Mouse (Mus musculus) intestine, postnatal 0 days (tissue): ENCODE results near the gene Hmox2. TPM values are rescaled to one million over a fixed set of nuclear protein-coding genes. Genes with fewer than 3 reads are reported as not detected.
A peak's percentile ranks its signal among the peaks of the same experiment; 100 is the strongest.

Experiments used
- ATAC-seq: fragments of 200-750 bp; cut with Nextera tagmentation; 2 replicates; pipeline ENCODE4 v1.8.0; 2017; ENCODE audit warnings: mild to moderate bottlenecking, moderate TSS enrichment, moderate library complexity
- H3K27ac ChIP-seq: fragments of 300-500 bp; sonication (generic); 2 replicates; pipeline ENCODE4 v1.5.1; 2014; ENCODE audit warnings: mild to moderate bottlenecking, low read depth, low read length, moderate library complexity
- H3K27me3 ChIP-seq: fragments of 300-500 bp; sonication (generic); replicated peaks from 2 replicates; pipeline ENCODE4 v1.6.1; 2014; ENCODE audit warnings: low read length, mixed read lengths; ENCODE audit not compliant: control insufficient read depth, insufficient read depth
- H3K36me3 ChIP-seq: fragments of 300-500 bp; sonication (generic); 2 replicates; pipeline ENCODE4 v1.6.1; 2014; ENCODE audit warnings: mild to moderate bottlenecking, moderate library complexity; ENCODE audit not compliant: control insufficient read depth, insufficient read depth
- H3K4me1 ChIP-seq: fragments of 300-500 bp; sonication (generic); replicated peaks from 2 replicates; pipeline ENCODE4 v1.6.1; 2014; ENCODE audit warnings: antibody characterized with exemption, low read length, mixed read lengths; ENCODE audit not compliant: control insufficient read depth, insufficient read depth
- H3K4me2 ChIP-seq: fragments of 300-500 bp; sonication (generic); replicated peaks from 2 replicates; pipeline ENCODE4 v1.6.1; 2014; ENCODE audit warnings: low read depth, mild to moderate bottlenecking, moderate library complexity
- H3K4me3 ChIP-seq: fragments of 300-500 bp; sonication (generic); 2 replicates; pipeline ENCODE4 v1.5.1; 2014; ENCODE audit warnings: low read depth, low read length
- H3K9ac ChIP-seq: fragments of 300-500 bp; sonication (generic); 2 replicates; pipeline ENCODE4 v1.6.1; 2014; ENCODE audit warnings: mild to moderate bottlenecking, low read depth, low read length
- H3K9me3 ChIP-seq: fragments of 300-500 bp; sonication (generic); 2 replicates; pipeline ENCODE4 v1.6.1; 2016; ENCODE audit warnings: mixed run types; ENCODE audit not compliant: control insufficient read depth
- CTCF ChIP-seq: sonication (generic); IDR thresholded peaks from 2 replicates; pipeline ENCODE4 v1.5.1; 2016; ENCODE audit warnings: low read depth, mild to moderate bottlenecking, control low read depth, antibody characterized with exemption, moderate library complexity
- WGBS: fragments of 180-500 bp; shearing (Covaris S2); extraction: QIAGEN DNeasy Blood & Tissue Kit; methylation state at CpG from one replicate; pipeline ENCODE4 v1.1.7; 2014; 5-methylcytosine and 5-hydroxymethylcytosine counted together
- polyA plus RNA-seq: library from polyadenylated mRNA; unstranded; fragments of >200 nt; fragmentation: Nextera tagmentation; extraction: Ambion mirVana; gene quantifications from 2 replicates; pipeline ENCODE4 v1.2.1, GENCODE M21; 2015

Gene Hmox2
- polyA plus RNA-seq, 1 experiment from 2014 or later, result 64.3 TPM

DNA sequence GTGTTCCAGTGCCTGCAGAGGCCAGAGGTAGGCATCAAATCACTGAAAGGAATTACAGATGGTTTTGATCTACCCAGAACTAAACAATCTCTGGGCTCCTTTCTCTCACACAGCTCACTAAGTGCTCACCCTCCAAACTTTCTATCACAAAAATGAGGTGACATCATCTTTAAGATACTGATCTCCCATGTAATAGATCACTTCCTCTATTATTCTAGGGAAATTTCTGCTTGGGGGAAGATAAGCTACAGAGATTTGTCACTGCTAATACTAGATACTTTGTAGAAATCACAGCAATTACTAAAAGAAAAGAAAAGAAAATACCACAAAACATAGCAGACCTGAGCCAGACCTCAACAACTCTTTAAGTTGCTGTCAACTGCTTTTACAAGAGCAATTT, 56.4 kb downstream of the Hmox2 start:
- Histone ChIP-seq H3K4me3 (no peak overlapping the region), H3K4me2 (no peak overlapping the region), H3K27ac (no peak overlapping the region), H3K36me3 (peaks cover 11% of the 10 kb centered on the region; the same call in 1 of the 2 replicates), H3K4me1 (peaks cover 20% of the 10 kb centered on the region), H3K9me3 (no peaks in the 10 kb centered on the region), H3K9ac (no peak overlapping the region), H3K27me3 (no peaks in the 10 kb centered on the region)
- no peak for TF ChIP-seq CTCF
- ATAC-seq, result no peak

- Histone ChIP-seq H3K9ac (no peak overlapping the region), H3K27me3 (no peaks in the 10 kb centered on the region), H3K4me2 (no peak overlapping the region), H3K4me1 (peaks cover 23% of the 10 kb centered on the region), H3K36me3 (peaks cover 8% of the 10 kb centered on the region; the same call in 1 of the 2 replicates), H3K9me3 (no peaks in the 10 kb centered on the region), H3K27ac (no peak overlapping the region), H3K4me3 (no peak overlapping the region)
- WGBS, result 35% methylated on average over 4 of the region's 4 CpGs
- TF ChIP-seq CTCF, result no peak
- no peak for ATAC-seq
Measured at GRCm38 (mm10) chr16:4785706-4786105, 59.5 kb downstream of the Hmox2 start.

GRCm38 (mm10) chr16:4788176-4788575, 62.0 kb downstream of the Hmox2 start:
- Histone ChIP-seq H3K36me3 (peaks cover 4% of the 10 kb centered on the region; the same call in 1 of the 2 replicates), H3K9me3 (no peaks in the 10 kb centered on the region), H3K4me1 (peaks cover 19% of the 10 kb centered on the region; the same call in 1 of the 2 replicates), H3K4me2 (peak overlapping the region; percentile 83), H3K27me3 (no peaks in the 10 kb centered on the region), H3K9ac (no peak overlapping the region), H3K27ac (peak overlapping the region; percentile 54), H3K4me3 (no peak overlapping the region)
- ATAC-seq, result no peak
- no peak for TF ChIP-seq CTCF

- peak; percentile 18 for ATAC-seq
- Histone ChIP-seq H3K36me3 (no peaks in the 10 kb centered on the region), H3K27me3 (no peaks in the 10 kb centered on the region), H3K4me3 (peak overlapping the region; percentile 89), H3K4me2 (peak overlapping the region; percentile 83), H3K4me1 (peaks cover 19% of the 10 kb centered on the region; the same call in 1 of the 2 replicates), H3K9ac (peak overlapping the region; percentile 76), H3K27ac (peak overlapping the region; percentile 93), H3K9me3 (no peaks in the 10 kb centered on the region)
- under 1% methylated on average over 29 of the region's 29 CpGs for WGBS
- TF ChIP-seq CTCF, result no peak
Measured at GRCm38 (mm10) chr16:4789311-4789768, 63.2 kb downstream of the Hmox2 start.

DNA sequence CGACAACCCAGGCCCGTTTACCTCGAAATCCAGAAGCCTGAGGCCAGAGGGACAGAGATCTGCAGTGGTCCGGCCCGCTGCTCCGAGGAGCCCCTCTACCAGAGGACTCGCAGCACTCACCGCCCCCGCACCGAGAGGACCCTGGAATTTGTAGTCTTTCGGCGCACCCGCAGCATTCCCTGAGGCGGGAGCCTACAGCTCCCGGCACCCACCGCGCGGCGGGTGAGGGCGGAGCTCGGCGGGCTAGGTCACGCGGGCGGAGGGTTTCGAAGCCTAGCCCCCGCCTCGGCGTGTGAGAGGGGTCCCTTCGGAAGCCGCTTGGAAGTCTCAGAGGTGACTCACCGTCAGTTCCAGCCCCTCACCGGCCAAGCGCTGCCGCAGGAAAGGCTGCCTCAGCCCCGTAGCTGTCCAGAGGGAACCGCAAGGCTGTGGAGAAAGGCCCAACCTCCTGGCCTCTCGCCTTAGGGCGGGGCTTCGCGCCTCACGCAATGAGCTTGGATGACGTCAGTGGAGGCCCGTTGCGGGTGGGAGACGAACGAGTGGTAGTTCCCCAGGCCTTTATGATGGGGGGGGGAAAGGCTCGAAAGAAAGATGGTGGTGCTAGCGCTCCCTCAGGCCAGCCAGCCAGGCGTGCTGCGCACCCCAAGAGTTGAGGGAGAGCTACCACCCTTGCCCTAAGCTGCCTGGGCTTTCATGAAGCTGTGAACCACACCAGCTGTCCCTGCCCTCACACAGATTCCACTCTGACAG, 63.8 kb downstream of the Hmox2 start, which contains the start of gene Cdip1:
Gene Cdip1 (minus strand): TSS at position 483 of the 750 bp plus-strand sequence.
- ATAC-seq, result peak; percentile 93
- WGBS, result under 1% methylated on average over 51 of the region's 51 CpGs

DNA sequence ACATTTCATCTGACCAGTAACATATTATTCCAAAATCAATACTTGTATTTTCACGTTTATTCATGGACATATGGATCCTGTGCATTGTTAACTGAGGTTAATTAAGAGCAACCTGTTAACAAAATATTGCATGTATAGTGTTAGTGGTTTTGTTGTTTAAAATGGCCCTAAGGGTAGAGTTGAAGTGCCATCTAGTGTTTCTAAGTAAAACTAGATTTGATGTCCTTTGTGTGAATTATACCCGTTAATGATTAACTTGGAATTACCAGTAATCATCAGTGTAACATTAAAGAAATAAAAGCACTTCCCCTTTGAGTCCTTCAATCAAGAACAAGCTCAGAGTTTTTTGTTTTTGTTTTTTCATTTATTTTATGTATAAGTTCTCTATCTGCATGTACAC, 65.2 kb downstream of the Hmox2 start:
- no peak for ATAC-seq
- Histone ChIP-seq H3K4me2 (no peak overlapping the region), H3K36me3 (no peaks in the 10 kb centered on the region), H3K4me3 (no peak overlapping the region), H3K27me3 (no peaks in the 10 kb centered on the region), H3K4me1 (peaks cover 11% of the 10 kb centered on the region; the same call in 1 of the 2 replicates), H3K9ac (no peak overlapping the region), H3K27ac (no peak overlapping the region), H3K9me3 (no peaks in the 10 kb centered on the region)
- TF ChIP-seq CTCF, result peak; percentile 75
- WGBS, result 37% methylated on average over 2 of the region's 2 CpGs

More for the DNA sequence above, 63.8 kb downstream of the Hmox2 start, which contains the start of gene Cdip1:
- Histone ChIP-seq H3K27me3 (no peaks in the 10 kb centered on the region), H3K9me3 (no peaks in the 10 kb centered on the region), H3K9ac (peak within 1 kb of the TSS; percentile 76), H3K4me3 (peak within 1 kb of the TSS; percentile 89), H3K4me1 (peaks cover 15% of the 10 kb centered on the region; the same call in 1 of the 2 replicates), H3K36me3 (no peaks in the 10 kb centered on the region), H3K27ac (peak within 1 kb of the TSS; percentile 93), H3K4me2 (peak within 1 kb of the TSS; percentile 83)
- peak; percentile 36; the same call in 1 of the 2 replicates for TF ChIP-seq CTCF
